Mouse (Mus musculus): ENCODE results near the gene Rcan1. TPM values are rescaled to one million over a fixed set of nuclear protein-coding genes. Genes with fewer than 3 reads are reported as not detected.
"Not testable (repeated sequence)": the region's sequence is repeated elsewhere in the genome, so short reads cannot be mapped to it uniquely, and the experiment has no call there.

Rcan1 gene
- polyA plus RNA-seq, 1 experiment from 2014 or later = 36.7 TPM

GRCm38 (mm10) chr16:92415038-92415437 is 55.6 kb downstream of the Rcan1 start:
- not testable (repeated sequence) for H3K9ac ChIP-seq; H3K9me3 ChIP-seq; H3K4me2 ChIP-seq (replicated peaks); ATAC-seq (ENCODE audit: insufficient number of reproducible peaks, insufficient read depth, low FRiP score, low TSS enrichment); H3K4me3 ChIP-seq; H3K27me3 ChIP-seq; H3K27ac ChIP-seq; H3K36me3 ChIP-seq
- H3K4me1 ChIP-seq = peaks cover 23% of the 10 kb centered on the region
- WGBS = 43% methylated on average over 6 of the region's 6 CpGs

- Histone ChIP-seq H3K36me3 (no peaks in the 10 kb centered on the region), H3K27me3 (no peaks in the 10 kb centered on the region), H3K4me1 (peaks cover 23% of the 10 kb centered on the region), H3K4me3 (no peak overlapping the region), H3K9me3 (no peaks in the 10 kb centered on the region), H3K27ac (no peak overlapping the region), H3K4me2 (replicated peaks) (no peak overlapping the region), H3K9ac (no peak overlapping the region)
- 29% methylated on average over 7 of the region's 7 CpGs for WGBS
- ATAC-seq (ENCODE audit: insufficient number of reproducible peaks, insufficient read depth, low FRiP score, low TSS enrichment) = 0 out of 2 replicates have a peak, but pooled peaks have one; percentile 35
Observed at GRCm38 (mm10) chr16:92412888-92413287, 57.8 kb downstream of the Rcan1 start.

- ATAC-seq (ENCODE audit: insufficient number of reproducible peaks, insufficient read depth, low FRiP score, low TSS enrichment) = peak; percentile 67
- Histone ChIP-seq H3K27me3 (no peaks in the 10 kb centered on the region), H3K4me3 (no peak overlapping the region), H3K4me1 (peaks cover 23% of the 10 kb centered on the region), H3K9ac (no peak overlapping the region), H3K36me3 (no peaks in the 10 kb centered on the region), H3K27ac (no peak overlapping the region), H3K9me3 (no peaks in the 10 kb centered on the region), H3K4me2 (replicated peaks) (no peak overlapping the region)
- 75% methylated on average over 19 of the region's 19 CpGs for WGBS
Observed at GRCm38 (mm10) chr16:92411981-92412706, 58.5 kb downstream of the Rcan1 start.

GRCm38 (mm10) chr16:92410344-92410743 is 60.3 kb downstream of the Rcan1 start:
- no peaks in the 10 kb centered on the region for H3K9me3 ChIP-seq
- 90% methylated on average over 2 of the region's 2 CpGs for WGBS

GRCm38 (mm10) chr16:92407883-92408282 is 62.8 kb downstream of the Rcan1 start:
- no peaks in the 10 kb centered on the region for H3K27me3 ChIP-seq
- H3K4me1 ChIP-seq = peaks cover 16% of the 10 kb centered on the region
- no peak overlapping the region for H3K27ac ChIP-seq
- 56% methylated on average over 2 of the region's 2 CpGs for WGBS
- H3K4me3 ChIP-seq = no peak overlapping the region
- no peak overlapping the region for H3K4me2 ChIP-seq (replicated peaks)
- no peak for ATAC-seq (ENCODE audit: insufficient number of reproducible peaks, insufficient read depth, low FRiP score, low TSS enrichment)
- H3K9me3 ChIP-seq = no peaks in the 10 kb centered on the region
- no peak overlapping the region for H3K9ac ChIP-seq
- H3K36me3 ChIP-seq = no peaks in the 10 kb centered on the region

More at GRCm38 (mm10) chr16:92410344-92410743, 60.3 kb downstream of the Rcan1 start:
- no peak for ATAC-seq (ENCODE audit: insufficient number of reproducible peaks, insufficient read depth, low FRiP score, low TSS enrichment)
- Histone ChIP-seq H3K36me3 (no peaks in the 10 kb centered on the region), H3K4me2 (replicated peaks) (no peak overlapping the region), H3K27ac (no peak overlapping the region), H3K4me1 (peaks cover 23% of the 10 kb centered on the region), H3K27me3 (no peaks in the 10 kb centered on the region), H3K9ac (no peak overlapping the region), H3K4me3 (no peak overlapping the region)

- no peak for ATAC-seq (ENCODE audit: insufficient number of reproducible peaks, insufficient read depth, low FRiP score, low TSS enrichment)
- no peaks in the 10 kb centered on the region for H3K27me3 ChIP-seq
- peaks cover 37% of the 10 kb centered on the region for H3K4me1 ChIP-seq
- 94% methylated on average over 2 of the region's 2 CpGs for WGBS
- no peak overlapping the region for H3K9ac ChIP-seq
- no peak overlapping the region for H3K4me3 ChIP-seq
- H3K36me3 ChIP-seq = no peaks in the 10 kb centered on the region
- no peak overlapping the region for H3K4me2 ChIP-seq (replicated peaks)
- no peaks in the 10 kb centered on the region for H3K9me3 ChIP-seq
- H3K27ac ChIP-seq = no peak overlapping the region
Observed at GRCm38 (mm10) chr16:92404141-92404540, 66.5 kb downstream of the Rcan1 start.

- Histone ChIP-seq H3K9ac (no peak overlapping the region), H3K4me2 (replicated peaks) (no peak overlapping the region), H3K4me3 (no peak overlapping the region), H3K4me1 (peaks cover 47% of the 10 kb centered on the region), H3K27ac (no peak overlapping the region), H3K9me3 (no peaks in the 10 kb centered on the region), H3K36me3 (no peaks in the 10 kb centered on the region), H3K27me3 (0 out of 2 replicates have a peak, but pooled peaks cover 6% of the 10 kb centered on the region)
- WGBS = 77% methylated on average over 10 of the region's 10 CpGs
- no peak for ATAC-seq (ENCODE audit: insufficient number of reproducible peaks, insufficient read depth, low FRiP score, low TSS enrichment)
Observed at GRCm38 (mm10) chr16:92403069-92403468, 67.6 kb downstream of the Rcan1 start.

- Histone ChIP-seq H3K4me1 (peaks cover 53% of the 10 kb centered on the region), H3K4me3 (no peak overlapping the region), H3K27me3 (0 out of 2 replicates have a peak, but pooled peaks cover 6% of the 10 kb centered on the region), H3K36me3 (no peaks in the 10 kb centered on the region), H3K4me2 (replicated peaks) (no peak overlapping the region), H3K9me3 (no peaks in the 10 kb centered on the region), H3K27ac (no peak overlapping the region), H3K9ac (no peak overlapping the region)
- WGBS = 34% methylated on average over 8 of the region's 8 CpGs
- ATAC-seq (ENCODE audit: insufficient number of reproducible peaks, insufficient read depth, low FRiP score, low TSS enrichment) = no peak
Observed at GRCm38 (mm10) chr16:92402216-92402615, 68.5 kb downstream of the Rcan1 start.

GRCm38 (mm10) chr16:92401206-92401605 is 69.5 kb downstream of the Rcan1 start:
- H3K9me3 ChIP-seq = no peaks in the 10 kb centered on the region
- 48% methylated on average over 10 of the region's 10 CpGs for WGBS
- no peak for ATAC-seq (ENCODE audit: insufficient number of reproducible peaks, insufficient read depth, low FRiP score, low TSS enrichment)
- H3K9ac ChIP-seq = no peak overlapping the region
- H3K27me3 ChIP-seq = peaks cover 8% of the 10 kb centered on the region; the same call in 1 of the 2 replicates
- peaks cover 3% of the 10 kb centered on the region; the same call in 1 of the 2 replicates for H3K36me3 ChIP-seq
- H3K4me2 ChIP-seq (replicated peaks) = peak overlapping the region; percentile 61; the same call in 1 of the 2 replicates
- H3K4me1 ChIP-seq = peaks cover 53% of the 10 kb centered on the region
- H3K27ac ChIP-seq = no peak overlapping the region
- H3K4me3 ChIP-seq = no peak overlapping the region

GRCm38 (mm10) chr16:92399490-92400458 is 70.9 kb downstream of the Rcan1 start:
- Histone ChIP-seq H3K9ac (peak overlapping the region; percentile 35), H3K9me3 (no peaks in the 10 kb centered on the region), H3K27me3 (peaks cover 8% of the 10 kb centered on the region; the same call in 1 of the 2 replicates), H3K4me2 (replicated peaks) (peak overlapping the region; percentile 61), H3K36me3 (peaks cover 13% of the 10 kb centered on the region), H3K27ac (peak overlapping the region; percentile 80), H3K4me3 (peak overlapping the region; percentile 30), H3K4me1 (peaks cover 62% of the 10 kb centered on the region)
- under 1% methylated on average over 37 of the region's 37 CpGs for WGBS
- ATAC-seq (ENCODE audit: insufficient number of reproducible peaks, insufficient read depth, low FRiP score, low TSS enrichment) = peak; percentile 42; the same call in 1 of the 2 replicates

GRCm38 (mm10) chr16:92398574-92399118 is 72.0 kb downstream of the Rcan1 start:
- Histone ChIP-seq H3K4me2 (replicated peaks) (peak overlapping the region; percentile 61), H3K4me3 (no peak overlapping the region; the same call in 1 of the 2 replicates), H3K9me3 (no peaks in the 10 kb centered on the region), H3K27ac (no peak overlapping the region), H3K27me3 (peaks cover 8% of the 10 kb centered on the region; the same call in 1 of the 2 replicates), H3K36me3 (peaks cover 13% of the 10 kb centered on the region), H3K9ac (no peak overlapping the region), H3K4me1 (peaks cover 62% of the 10 kb centered on the region)
- 48% methylated on average over 6 of the region's 6 CpGs for WGBS
- ATAC-seq (ENCODE audit: insufficient number of reproducible peaks, insufficient read depth, low FRiP score, low TSS enrichment) = no peak
